Mouse (Mus musculus): ENCODE measurements around the gene Zfp865. TPM values are rescaled to one million over a fixed set of nuclear protein-coding genes. Genes with fewer than 3 reads are reported as not detected.

Zfp865 gene
- polyA plus RNA-seq, 1 experiment from 2014 or later, result 12.4 TPM

DNA sequence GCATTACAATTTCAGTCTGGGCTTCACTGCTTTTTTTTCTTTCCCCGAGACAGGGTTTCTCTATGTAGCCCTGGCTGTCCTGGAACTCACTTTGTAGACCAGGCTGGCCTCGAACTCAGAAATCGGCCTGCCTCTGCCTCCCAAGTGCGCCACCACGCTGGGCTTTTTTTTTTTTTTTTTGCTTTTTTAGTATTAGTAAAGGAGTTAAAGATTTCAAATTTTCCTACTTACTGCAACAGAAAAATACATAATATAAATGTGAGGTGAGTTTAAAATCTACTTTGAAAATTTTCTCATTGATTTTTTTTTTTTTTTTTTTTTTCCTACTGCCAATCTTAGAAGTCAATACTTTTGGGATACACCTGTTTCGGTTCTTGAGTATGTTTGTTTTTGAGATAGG, 44.7 kb downstream of the Zfp865 start:
- H3K36me3 ChIP-seq (ENCODE audit: inconsistent target), result peaks cover 38% of the 10 kb centered on the region
- no peak overlapping the region for H3K4me3 ChIP-seq (ENCODE audit: inconsistent target)
- WGBS (ENCODE audit: missing documents), result 100% methylated on average over 2 of the region's 6 CpGs
- H3K27ac ChIP-seq, result 0 out of 2 replicates have a peak overlapping the region, but pooled peaks have one; percentile 65
- peaks cover 74% of the 10 kb centered on the region for H3K79me2 ChIP-seq (ENCODE audit: inconsistent target)

DNA sequence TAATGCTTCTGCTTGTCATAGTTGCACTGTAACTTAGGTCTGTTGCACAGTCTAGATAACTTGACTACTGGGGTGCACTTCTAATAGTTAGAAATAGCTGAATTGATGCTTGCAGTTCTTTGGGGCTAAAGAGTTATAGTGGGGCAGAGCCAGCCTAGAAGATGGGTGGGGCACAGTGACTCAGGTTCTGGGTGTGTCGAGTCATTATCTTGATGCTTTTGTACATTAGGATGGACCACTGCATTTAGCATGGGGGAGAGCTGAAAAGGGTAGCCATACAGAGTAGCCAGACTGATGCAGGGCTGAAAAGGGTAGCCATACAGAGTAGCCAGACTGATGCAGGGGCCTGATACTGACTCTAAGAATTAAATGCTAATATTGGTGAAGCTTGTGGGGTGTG, 53.4 kb downstream of the Zfp865 start:
- H3K79me2 ChIP-seq (ENCODE audit: inconsistent target), result peaks cover 98% of the 10 kb centered on the region
- H3K4me3 ChIP-seq (ENCODE audit: inconsistent target), result no peak overlapping the region
- WGBS (ENCODE audit: missing documents), result 83% methylated on average over 1 of the region's 1 CpGs
- no peak overlapping the region for H3K27ac ChIP-seq
- peaks cover 71% of the 10 kb centered on the region for H3K36me3 ChIP-seq (ENCODE audit: inconsistent target)

DNA sequence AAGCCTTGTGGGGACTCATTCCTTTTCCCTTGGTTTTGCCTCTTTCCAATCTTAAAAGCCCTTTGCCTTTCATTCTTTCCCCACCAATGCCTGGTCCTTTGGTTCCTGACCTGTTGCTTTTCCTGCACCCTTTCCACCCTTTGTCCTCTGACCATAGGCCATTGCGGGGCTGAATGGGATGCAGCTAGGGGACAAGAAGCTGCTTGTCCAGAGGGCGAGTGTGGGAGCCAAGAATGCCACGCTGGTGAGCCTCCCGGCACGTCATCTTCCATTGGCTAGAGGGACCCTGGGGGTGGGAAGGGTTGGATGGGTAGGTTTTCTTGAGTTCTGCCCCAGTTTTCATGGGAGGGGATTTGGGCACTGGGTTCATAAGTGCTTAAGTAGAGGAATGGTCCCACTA, 54.8 kb downstream of the Zfp865 start:
- H3K36me3 ChIP-seq (ENCODE audit: inconsistent target), result peaks cover 59% of the 10 kb centered on the region
- 94% methylated on average over 3 of the region's 5 CpGs for WGBS (ENCODE audit: missing documents)
- no peak overlapping the region for H3K27ac ChIP-seq
- H3K79me2 ChIP-seq (ENCODE audit: inconsistent target), result peaks cover 90% of the 10 kb centered on the region
- no peak overlapping the region for H3K4me3 ChIP-seq (ENCODE audit: inconsistent target)

DNA sequence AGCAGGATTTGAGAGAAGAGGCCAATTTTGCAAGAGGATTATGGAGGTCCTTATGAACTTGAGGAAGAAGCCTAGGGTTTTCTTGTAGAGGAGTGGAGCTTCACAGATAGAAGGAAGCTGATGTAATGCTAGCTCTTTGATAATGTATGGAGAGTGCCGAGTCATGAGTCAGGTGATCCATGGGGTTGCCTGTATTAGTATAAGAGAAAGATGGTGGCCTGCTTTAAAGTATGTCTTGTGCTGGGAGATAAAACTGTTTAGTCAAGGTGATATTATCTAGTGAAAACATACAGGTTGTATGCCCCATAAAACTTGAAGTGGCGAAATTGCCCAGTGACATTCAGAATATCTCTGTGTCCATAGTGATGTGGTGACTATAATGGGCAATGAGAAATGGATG, 56.8 kb downstream of the Zfp865 start:
- H3K79me2 ChIP-seq (ENCODE audit: inconsistent target), result peaks cover 86% of the 10 kb centered on the region
- peaks cover 41% of the 10 kb centered on the region for H3K36me3 ChIP-seq (ENCODE audit: inconsistent target)
- peak overlapping the region; percentile 52 for H3K27ac ChIP-seq
- WGBS (ENCODE audit: missing documents), result 94% methylated on average over 2 of the region's 2 CpGs
- H3K4me3 ChIP-seq (ENCODE audit: inconsistent target), result no peak overlapping the region

DNA sequence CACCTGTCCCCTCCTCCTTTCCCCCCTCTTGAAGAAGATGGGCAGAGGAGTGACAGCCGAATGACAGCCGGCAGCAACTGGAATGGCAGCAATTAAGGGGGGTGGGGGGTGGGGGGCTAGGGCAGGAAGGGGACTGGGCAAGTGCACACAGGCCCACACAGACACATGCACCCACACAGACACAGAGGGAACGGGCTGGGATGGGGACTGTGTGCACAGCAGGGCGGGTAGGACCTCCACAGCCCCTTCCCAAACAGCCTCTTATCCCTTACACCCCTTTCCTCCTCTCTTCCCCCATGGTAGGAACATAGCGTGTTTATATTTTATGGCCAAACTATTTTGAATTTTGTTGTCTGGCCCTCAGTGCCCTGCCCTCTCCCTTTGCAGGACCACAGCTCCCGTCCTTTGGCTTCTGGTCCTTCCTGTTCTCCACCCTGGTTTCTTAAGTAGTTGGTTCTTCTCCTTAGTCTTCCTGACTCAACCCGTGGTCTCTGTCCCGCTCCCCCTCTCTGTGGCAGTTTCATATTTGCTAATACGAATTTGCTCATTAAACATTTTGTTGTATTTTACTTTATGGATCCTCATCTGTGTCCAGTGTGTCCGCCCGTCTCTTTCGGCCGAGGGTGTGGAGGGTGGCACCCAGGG, 59.3 kb downstream of the Zfp865 start:
- H3K36me3 ChIP-seq (ENCODE audit: inconsistent target), result peaks cover 22% of the 10 kb centered on the region; the same call in 1 of the 2 replicates
- H3K4me3 ChIP-seq (ENCODE audit: inconsistent target), result peak overlapping the region; percentile 15; the same call in 1 of the 2 replicates
- peaks cover 79% of the 10 kb centered on the region for H3K79me2 ChIP-seq (ENCODE audit: inconsistent target)
- peak overlapping the region; percentile 62 for H3K27ac ChIP-seq
- 34% methylated on average over 7 of the region's 13 CpGs for WGBS (ENCODE audit: missing documents)

DNA sequence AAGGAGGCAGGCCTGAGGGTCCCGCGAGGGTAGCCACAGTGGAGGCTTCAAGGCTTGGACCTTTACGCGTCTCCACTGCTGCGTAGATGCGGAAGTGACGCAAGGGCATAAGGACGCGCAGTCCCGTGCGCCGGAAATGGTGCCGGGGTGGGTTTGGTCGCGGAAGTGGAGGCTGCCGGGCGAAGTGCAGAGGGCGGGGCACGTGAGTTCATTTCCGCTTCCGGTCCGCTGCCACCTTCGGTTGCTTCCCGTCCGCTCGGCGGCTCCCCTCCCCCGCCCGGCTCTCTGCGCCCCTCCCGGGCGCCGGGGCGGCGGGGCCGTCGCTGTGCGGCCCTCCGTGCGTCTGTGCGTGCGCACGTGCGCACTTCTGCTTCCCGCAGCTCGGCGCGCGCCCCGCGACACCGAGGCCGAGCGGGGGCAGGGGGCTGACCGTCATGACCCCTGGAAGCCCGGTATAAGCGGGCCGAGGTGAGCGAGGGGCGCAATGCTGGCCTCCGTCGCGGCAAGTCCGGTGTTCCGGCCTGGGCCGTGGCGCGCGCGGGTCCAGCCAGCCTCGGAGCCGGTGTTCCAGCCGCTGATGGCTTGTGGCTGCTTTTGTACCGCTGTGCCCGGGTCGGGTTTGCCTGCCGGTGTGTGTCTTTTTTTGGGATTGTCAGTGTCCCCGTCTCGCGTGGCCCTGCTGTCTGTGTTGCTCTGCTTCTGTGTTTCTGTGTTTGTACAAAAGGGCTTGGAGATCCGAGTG, 60.0 kb downstream of the Zfp865 start, which contains the start of gene Epn1:
Gene Epn1, plus strand, starts transcription at position 226 of the 742 bp plus-strand sequence.
- WGBS (ENCODE audit: missing documents), result under 1% methylated on average over 61 of the region's 81 CpGs
- Histone ChIP-seq H3K36me3 (ENCODE audit: inconsistent target) (peaks cover 20% of the 10 kb centered on the region; the same call in 1 of the 2 replicates), H3K79me2 (ENCODE audit: inconsistent target) (peaks cover 79% of the 10 kb centered on the region), H3K27ac (peak within 1 kb of the TSS; percentile 89), H3K4me3 (ENCODE audit: inconsistent target) (peak within 1 kb of the TSS; percentile 92)

DNA sequence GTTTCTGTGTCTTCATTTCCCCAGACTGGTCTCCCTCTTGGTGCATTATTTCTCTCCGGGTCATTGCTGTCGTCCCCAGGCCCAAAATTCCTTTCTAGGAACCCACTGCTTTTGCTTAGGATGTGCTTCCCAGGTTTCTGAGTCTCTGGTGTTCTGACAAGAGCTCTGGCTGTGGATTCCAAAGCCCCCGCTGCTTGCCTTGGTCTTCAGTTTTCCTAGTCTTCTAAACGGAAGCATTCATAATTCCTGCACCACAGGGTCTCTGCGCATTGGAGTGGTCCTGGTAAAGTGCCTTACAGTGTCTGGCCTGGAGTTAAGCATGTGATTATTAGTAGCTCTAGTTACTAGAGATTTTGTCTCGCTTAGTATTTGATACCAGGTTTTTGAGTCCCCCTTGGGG, 60.6 kb downstream of the Zfp865 start:
- Histone ChIP-seq H3K4me3 (ENCODE audit: inconsistent target) (peak overlapping the region; percentile 92), H3K27ac (peak overlapping the region; percentile 89), H3K36me3 (ENCODE audit: inconsistent target) (peaks cover 20% of the 10 kb centered on the region; the same call in 1 of the 2 replicates), H3K79me2 (ENCODE audit: inconsistent target) (peaks cover 80% of the 10 kb centered on the region)
- WGBS (ENCODE audit: missing documents), result 17% methylated on average over 6 of the region's 6 CpGs

DNA sequence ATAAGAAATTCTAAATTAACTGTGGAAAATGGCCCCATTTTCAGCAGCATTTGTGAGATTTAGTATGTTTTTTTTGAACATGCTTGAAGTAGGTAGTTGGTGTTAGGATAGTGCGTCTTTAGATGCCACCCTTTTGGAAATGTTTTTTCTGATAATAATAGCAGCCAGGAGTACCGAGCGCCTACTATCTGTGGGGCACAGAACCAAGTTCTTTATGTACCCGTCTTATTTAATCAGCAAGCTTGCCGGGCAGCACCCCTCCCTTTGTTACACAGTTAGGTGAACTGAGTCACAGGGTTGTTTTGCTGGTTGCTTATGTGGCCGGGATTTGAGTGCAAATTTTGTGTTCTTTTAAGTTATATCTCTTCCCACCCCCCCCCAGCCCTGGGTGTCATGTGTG, 61.1 kb downstream of the Zfp865 start:
- Histone ChIP-seq H3K79me2 (ENCODE audit: inconsistent target) (peaks cover 81% of the 10 kb centered on the region), H3K4me3 (ENCODE audit: inconsistent target) (peak overlapping the region; percentile 92), H3K27ac (peak overlapping the region; percentile 89), H3K36me3 (ENCODE audit: inconsistent target) (peaks cover 24% of the 10 kb centered on the region; the same call in 1 of the 2 replicates)
- WGBS (ENCODE audit: missing documents), result 75% methylated on average over 6 of the region's 6 CpGs

DNA sequence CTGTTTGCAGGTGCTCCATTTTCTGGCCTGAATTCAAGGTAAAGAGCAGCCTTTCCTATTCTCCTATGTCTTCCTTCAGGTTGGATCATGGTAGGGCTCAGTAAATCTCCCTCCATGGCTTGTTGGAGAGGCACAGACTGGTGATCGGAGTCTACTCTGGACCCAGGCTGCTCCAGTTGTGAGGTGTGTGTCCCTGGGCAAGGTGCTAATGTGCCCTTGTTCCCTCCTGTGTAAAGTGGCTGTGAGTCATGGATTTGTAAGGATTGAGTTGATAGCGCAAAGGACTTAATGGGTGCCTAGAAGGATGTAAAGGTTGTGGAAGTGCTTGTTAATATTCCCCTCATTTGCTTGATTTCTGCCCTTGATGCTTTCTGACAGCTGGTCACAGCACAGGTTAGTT, 61.8 kb downstream of the Zfp865 start:
- Histone ChIP-seq H3K79me2 (ENCODE audit: inconsistent target) (peaks cover 81% of the 10 kb centered on the region), H3K4me3 (ENCODE audit: inconsistent target) (peak overlapping the region; percentile 92; the same call in 1 of the 2 replicates), H3K36me3 (ENCODE audit: inconsistent target) (peaks cover 26% of the 10 kb centered on the region; the same call in 1 of the 2 replicates), H3K27ac (peak overlapping the region; percentile 89)
- WGBS (ENCODE audit: missing documents), result 100% methylated on average over 2 of the region's 2 CpGs

DNA sequence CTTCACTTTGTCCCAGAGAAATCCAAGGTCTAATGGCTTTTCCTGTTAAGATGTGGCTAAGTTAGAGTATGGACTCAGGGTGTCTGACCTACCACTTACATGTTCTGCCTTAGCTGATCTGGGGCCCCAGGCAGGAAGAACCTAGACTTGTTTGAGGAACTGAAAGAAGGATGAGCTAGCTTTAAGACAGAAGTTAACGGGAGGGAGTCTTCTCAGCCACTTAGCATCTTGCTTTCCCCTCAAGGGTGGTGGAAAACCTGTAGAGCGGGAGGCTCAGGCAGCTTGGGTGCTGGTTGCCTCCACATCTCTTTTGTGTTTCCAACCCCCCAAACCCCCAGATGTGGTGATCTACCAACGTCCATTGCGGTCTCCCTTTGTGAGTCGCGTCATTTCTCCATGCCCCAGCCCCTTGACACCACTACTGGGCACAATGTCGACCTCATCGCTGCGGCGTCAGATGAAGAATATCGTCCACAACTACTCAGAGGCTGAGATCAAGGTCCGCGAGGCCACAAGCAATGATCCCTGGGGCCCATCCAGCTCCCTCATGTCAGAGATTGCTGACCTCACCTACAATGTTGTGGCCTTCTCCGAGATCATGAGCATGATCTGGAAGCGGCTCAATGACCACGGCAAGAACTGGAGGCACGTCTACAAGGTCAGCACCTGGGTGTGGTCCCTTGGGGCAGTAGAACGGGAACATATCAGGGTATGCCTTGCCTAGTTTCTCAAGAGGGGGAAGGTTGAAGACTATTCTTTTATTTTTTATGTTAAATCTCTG, 63.3 kb downstream of the Zfp865 start:
- no peak overlapping the region; the same call in 1 of the 2 replicates for H3K4me3 ChIP-seq (ENCODE audit: inconsistent target)
- WGBS (ENCODE audit: missing documents), result 73% methylated on average over 18 of the region's 18 CpGs
- peaks cover 17% of the 10 kb centered on the region; the same call in 1 of the 2 replicates for H3K36me3 ChIP-seq (ENCODE audit: inconsistent target)
- peak overlapping the region; percentile 89 for H3K27ac ChIP-seq
- peaks cover 81% of the 10 kb centered on the region for H3K79me2 ChIP-seq (ENCODE audit: inconsistent target)

DNA sequence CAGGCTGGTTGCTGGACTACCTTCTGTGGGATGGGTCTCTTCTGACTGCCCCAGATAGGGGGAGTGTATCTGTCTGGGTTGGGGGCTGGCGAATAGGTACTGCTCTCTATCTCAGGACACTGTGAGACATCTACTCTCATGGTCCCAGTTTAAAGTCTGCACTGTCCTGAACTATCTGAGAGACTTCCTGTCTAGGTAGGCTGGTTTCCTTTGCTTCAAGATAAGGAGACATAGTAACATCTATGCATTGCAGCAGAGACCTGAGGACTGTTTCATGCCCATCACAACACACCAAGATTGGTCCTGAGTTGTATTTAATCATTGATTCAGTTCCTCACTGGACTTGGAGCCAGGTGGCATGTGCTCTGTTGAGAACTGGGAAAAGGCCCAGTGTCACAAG, 65.3 kb downstream of the Zfp865 start:
- Histone ChIP-seq H3K36me3 (ENCODE audit: inconsistent target) (peaks cover 32% of the 10 kb centered on the region; the same call in 1 of the 2 replicates), H3K79me2 (ENCODE audit: inconsistent target) (peaks cover 93% of the 10 kb centered on the region), H3K27ac (no peak overlapping the region), H3K4me3 (ENCODE audit: inconsistent target) (no peak overlapping the region)
- WGBS (ENCODE audit: missing documents), result 100% methylated on average over 1 of the region's 1 CpGs

Other genes starting within 250 kb of the Zfp865 start
- gene Fam71e2, start 249.1 kb upstream of the Zfp865 start, polyA plus RNA-seq (2018), result not detected in 3 replicates
- gene Il11, start 237.5 kb upstream of the Zfp865 start, polyA plus RNA-seq (2018), result not detected in 3 replicates
- gene Tmem190, start 237.4 kb upstream of the Zfp865 start, polyA plus RNA-seq (2018), result not detected in 3 replicates
- 0.67 to 1.6 TPM (median 0.70 TPM) in 3 replicates for gene Tmem238, start 230.7 kb upstream of the Zfp865 start, polyA plus RNA-seq (2018)
- gene Rpl28, start 227.5 kb upstream of the Zfp865 start, polyA plus RNA-seq (2018), result 395 to 534 TPM (median 483 TPM) in 3 replicates
- gene Ube2s, start 207.8 kb upstream of the Zfp865 start, polyA plus RNA-seq (2018), result 69.0 to 174 TPM (median 124 TPM) in 3 replicates
- gene Shisa7, start 175.7 kb upstream of the Zfp865 start, polyA plus RNA-seq (2018), result not detected in 3 replicates
- 6.2 to 11.2 TPM (median 10.2 TPM) in 3 replicates for gene Isoc2b, start 150.1 kb upstream of the Zfp865 start, polyA plus RNA-seq (2018)
- 9.6 to 13.3 TPM (median 13.0 TPM) in 3 replicates for gene Isoc2a, start 143.2 kb upstream of the Zfp865 start, polyA plus RNA-seq (2018)
- not detected in 3 replicates for gene Gm36210, start 113.9 kb upstream of the Zfp865 start, polyA plus RNA-seq (2018)
- gene Zfp628, start 105.2 kb upstream of the Zfp865 start, polyA plus RNA-seq (2018), result 3.1 to 5.6 TPM (median 4.4 TPM) in 3 replicates
- 0.15 to 1.1 TPM (median 0.17 TPM) in 3 replicates for gene Nat14, start 98.3 kb upstream of the Zfp865 start, polyA plus RNA-seq (2018)
- 0.13 to 0.33 TPM (median 0.28 TPM) in 3 replicates for gene Ssc5d, start 94.6 kb upstream of the Zfp865 start, polyA plus RNA-seq (2018)
- gene Sbk2, start 56.0 kb upstream of the Zfp865 start, polyA plus RNA-seq (2018), result 0.36 to 1.8 TPM (median 1.1 TPM) in 3 replicates
- gene Sbk3, start 49.2 kb upstream of the Zfp865 start, polyA plus RNA-seq (2018), result not detected in 3 replicates
- gene Zfp579, start 24.2 kb upstream of the Zfp865 start, polyA plus RNA-seq (2018), result 4.3 to 9.9 TPM (median 7.3 TPM) in 3 replicates
- 13.7 to 24.6 TPM (median 14.3 TPM) in 3 replicates for gene Zfp524, start 6.0 kb upstream of the Zfp865 start, polyA plus RNA-seq (2018)
- gene Fiz1, start 5.7 kb upstream of the Zfp865 start, polyA plus RNA-seq (2018), result 16.5 to 21.5 TPM (median 18.2 TPM) in 3 replicates
- not detected in 3 replicates for gene Gm44973, start 4.9 kb upstream of the Zfp865 start, polyA plus RNA-seq (2018)
- 0.28 to 1.1 TPM (median 0.37 TPM) in 3 replicates for gene Ccdc106, start 177 bp downstream of the Zfp865 start, polyA plus RNA-seq (2018)
- gene 4632433K11Rik, start 13.7 kb downstream of the Zfp865 start, polyA plus RNA-seq (2018), result 0.25 to 0.76 TPM in 2 of 3 replicates, not detected in the other
- gene Zfp784, start 18.1 kb downstream of the Zfp865 start, polyA plus RNA-seq (2018), result 1.8 to 2.2 TPM (median 1.8 TPM) in 3 replicates
- gene Zfp580, start 31.2 kb downstream of the Zfp865 start, polyA plus RNA-seq (2018), result 2.0 TPM in 3 replicates
- gene U2af2, start 41.8 kb downstream of the Zfp865 start, polyA plus RNA-seq (2018), result 93.4 to 180 TPM (median 101 TPM) in 3 replicates
- gene Epn1, start 59.9 kb downstream of the Zfp865 start, polyA plus RNA-seq (2018), result 84.6 to 130 TPM (median 119 TPM) in 3 replicates
- gene Rfpl4, start 96.6 kb downstream of the Zfp865 start, polyA plus RNA-seq (2018), result not detected in 3 replicates
- 0.32 to 1.4 TPM (median 0.40 TPM) in 3 replicates for gene Rasl2-9, start 105.6 kb downstream of the Zfp865 start, polyA plus RNA-seq (2018)
- gene Vmn1r55, start 129.3 kb downstream of the Zfp865 start, polyA plus RNA-seq (2018), result not detected in 3 replicates
- gene Vmn1r56, start 176.4 kb downstream of the Zfp865 start, polyA plus RNA-seq (2018), result not detected in 3 replicates
- gene Vmn1r57, start 198.1 kb downstream of the Zfp865 start, polyA plus RNA-seq (2018), result not detected in 3 replicates

Data from macrophage (primary cell).